Mouse (Mus musculus) MEL (cell line): Measurements from ENCODE around the gene Sox21. TPM values are rescaled to one million over a fixed set of nuclear protein-coding genes. Genes with fewer than 3 reads are reported as not detected.

Experiments
- DNase-seq: peaks from one replicate; pipeline ENCODE4 v3.0.0; 2011; ENCODE audit warnings: low read depth, low spot score
- H3K27ac ChIP-seq: 2 replicates; pipeline ENCODE4 v1.5.1; 2012; ENCODE audit warnings: low read depth, mild to moderate bottlenecking, control low read depth, low read length, moderate library complexity; ENCODE audit not compliant: control insufficient read depth
- H3K27me3 ChIP-seq, 2 experiments: fragments of 150-350 bp in 1 of 2; sonication (generic) in 1 of 2; 2 replicates each; pipeline ENCODE4 v1.6.1; 2012; ENCODE audit warnings: low read length in 2 of 2, mild to moderate bottlenecking in 2 of 2, improper control_type of control experiment in 1 of 2, moderate library complexity in 1 of 2; ENCODE audit not compliant: insufficient read depth in 2 of 2, control insufficient read depth in 1 of 2
- H3K36me3 ChIP-seq, 2 experiments: 2 replicates each; pipeline ENCODE4 v1.6.1; 2012 to 2014; ENCODE audit warnings: low read length in 2 of 2, improper control_type of control experiment in 1 of 2, inconsistent platforms in 1 of 2, mild to moderate bottlenecking in 1 of 2; ENCODE audit not compliant: insufficient read depth in 2 of 2, control insufficient read depth in 1 of 2
- H3K4me1 ChIP-seq, 2 experiments: fragments of 150-350 bp in 1 of 2; sonication (generic) in 1 of 2; 2 replicates each; pipeline ENCODE4 v1.6.1; 2012; ENCODE audit warnings: low read length in 2 of 2, improper control_type of control experiment in 1 of 2, mild to moderate bottlenecking in 1 of 2; ENCODE audit not compliant: insufficient read depth in 2 of 2, control insufficient read depth in 1 of 2
- H3K4me3 ChIP-seq, 2 experiments: fragments of 150-350 bp in 1 of 2; sonication (generic) in 1 of 2; 2 replicates each; pipeline ENCODE4 v1.5.1; 2012; ENCODE audit warnings: low read depth in 2 of 2, low read length in 2 of 2, mild to moderate bottlenecking in 2 of 2, moderate library complexity in 2 of 2, control low read depth in 1 of 2, improper control_type of control experiment in 1 of 2; ENCODE audit not compliant: control insufficient read depth in 1 of 2, insufficient read depth in 1 of 2
- H3K79me2 ChIP-seq: 2 replicates; pipeline ENCODE4 v1.6.1; 2012; ENCODE audit warnings: mild to moderate bottlenecking, low read length, moderate library complexity; ENCODE audit not compliant: control insufficient read depth, poor library complexity, insufficient read depth
- H3K9ac ChIP-seq: 2 replicates; pipeline ENCODE4 v1.6.1; 2012; ENCODE audit warnings: low read depth, mild to moderate bottlenecking, control low read depth, low read length, moderate library complexity; ENCODE audit not compliant: control insufficient read depth, poor library complexity, severe bottlenecking
- H3K9me3 ChIP-seq: fragments of 150-350 bp; sonication (generic); replicated peaks from 2 replicates; pipeline ENCODE4 v1.6.1; 2012; ENCODE audit warnings: mild to moderate bottlenecking, low read length, improper control_type of control experiment, moderate library complexity; ENCODE audit not compliant: insufficient read depth
- CTCF ChIP-seq, 3 experiments: IDR thresholded peaks in 2 of 3; conservative IDR thresholded peaks in 1 of 3; 2 replicates each; pipeline ENCODE4 v1.5.1; 2011 to 2012; ENCODE audit warnings: low read length in 3 of 3, low read depth in 2 of 3, mild to moderate bottlenecking in 2 of 3, improper control_type of control experiment in 1 of 3, inconsistent platforms in 1 of 3, mixed read lengths in 1 of 3, moderate library complexity in 1 of 3; ENCODE audit not compliant: control insufficient read depth in 1 of 3, insufficient read depth in 1 of 3, poor library complexity in 1 of 3, severe bottlenecking in 1 of 3
- E2F4 ChIP-seq: IDR thresholded peaks from 2 replicates; pipeline ENCODE4 v1.6.1; 2011; ENCODE audit warnings: low read depth, low read length, improper control_type of control experiment, borderline replicate concordance
- ETS1 ChIP-seq: IDR thresholded peaks from 2 replicates; pipeline ENCODE4 v1.6.1; 2012; ENCODE audit warnings: low read depth, mild to moderate bottlenecking, inconsistent platforms, low read length, improper control_type of control experiment, moderate library complexity
- GATA1 ChIP-seq: IDR thresholded peaks from 2 replicates; pipeline ENCODE4 v1.6.1; 2011; ENCODE audit warnings: low read depth, low read length, improper control_type of control experiment
- KAT2A ChIP-seq: conservative IDR thresholded peaks from 2 replicates; pipeline ENCODE4 v1.6.1; 2012; ENCODE audit warnings: low read depth, low read length, improper control_type of control experiment, inconsistent platforms
- MAFK ChIP-seq: IDR thresholded peaks from 2 replicates; pipeline ENCODE4 v1.6.1; 2011; ENCODE audit warnings: low read depth, mild to moderate bottlenecking, low read length, improper control_type of control experiment, borderline replicate concordance
- MEF2A ChIP-seq: IDR thresholded peaks from 2 replicates; pipeline ENCODE4 v1.6.1; 2014; ENCODE audit warnings: low read depth, mild to moderate bottlenecking, inconsistent platforms, low read length, improper control_type of control experiment; ENCODE audit not compliant: poor library complexity, insufficient replicate concordance, severe bottlenecking; ENCODE audit errors: extremely low read depth
- MXI1 ChIP-seq: IDR thresholded peaks from 2 replicates; pipeline ENCODE4 v1.6.1; 2011; ENCODE audit warnings: mild to moderate bottlenecking, low read depth, low read length, improper control_type of control experiment
- NELFE ChIP-seq: IDR thresholded peaks from 2 replicates; pipeline ENCODE4 v1.6.1; 2011; ENCODE audit warnings: low read depth, low read length, improper control_type of control experiment
- NRF1 ChIP-seq: IDR thresholded peaks from 2 replicates; pipeline ENCODE4 v1.6.1; 2014; ENCODE audit warnings: low read depth, mild to moderate bottlenecking, inconsistent platforms, low read length, improper control_type of control experiment, moderate library complexity; ENCODE audit not compliant: poor library complexity, insufficient read depth, severe bottlenecking
- TAL1 ChIP-seq: IDR thresholded peaks from 2 replicates; pipeline ENCODE4 v1.6.1; 2012; ENCODE audit warnings: mild to moderate bottlenecking, inconsistent platforms, low read length, moderate library complexity, mixed read lengths
- TCF12 ChIP-seq: IDR thresholded peaks from 2 replicates; pipeline ENCODE4 v1.6.1; 2014; ENCODE audit warnings: low read depth, mild to moderate bottlenecking, inconsistent platforms, low read length, improper control_type of control experiment, moderate library complexity
- UBTF ChIP-seq: IDR thresholded peaks from 2 replicates; pipeline ENCODE4 v1.6.1; 2012; ENCODE audit warnings: low read depth, mild to moderate bottlenecking, inconsistent platforms, low read length, improper control_type of control experiment, moderate library complexity, borderline replicate concordance; ENCODE audit not compliant: insufficient read depth
- USF1 ChIP-seq: IDR thresholded peaks from 2 replicates; pipeline ENCODE4 v1.6.1; 2014; ENCODE audit warnings: low read depth, mild to moderate bottlenecking, inconsistent platforms, low read length, improper control_type of control experiment, moderate library complexity
- ZC3H11A ChIP-seq: IDR thresholded peaks from 2 replicates; pipeline ENCODE4 v1.6.1; 2012; ENCODE audit warnings: low read depth, mild to moderate bottlenecking, inconsistent platforms, low read length, improper control_type of control experiment
- ZKSCAN1 ChIP-seq: IDR thresholded peaks from 2 replicates; pipeline ENCODE4 v1.6.1; 2012; ENCODE audit warnings: low read depth, mild to moderate bottlenecking, inconsistent platforms, low read length, improper control_type of control experiment, moderate library complexity
- ZNF384 ChIP-seq: IDR thresholded peaks from 2 replicates; pipeline ENCODE4 v1.6.1; 2012; ENCODE audit warnings: low read depth, mild to moderate bottlenecking, inconsistent platforms, low read length, improper control_type of control experiment
- polyA plus RNA-seq, 2 experiments: library from polyadenylated mRNA; stranded (reverse) in 1 of 2; unstranded in 1 of 2; fragments of >175 nt in 1 of 2; fragments of >200 nt in 1 of 2; gene quantifications; 2 replicates each; pipeline versions ENCODE4 v1.2.1 to v1.2.4; 2012; ENCODE audit warnings: low replicate concordance in 2 of 2, low read depth in 1 of 2; ENCODE audit not compliant: insufficient read length in 2 of 2, insufficient read depth in 1 of 2, missing spikeins in 1 of 2
- total RNA-seq: library from RNA; depleted of rRNA; stranded (reverse); fragments of 300-350 nt; gene quantifications from 2 replicates; pipeline ENCODE4 v1.2.3, GENCODE M21; 2012

Sox21 gene
- total and polyA plus RNA-seq, 3 experiments = not detected

DNA sequence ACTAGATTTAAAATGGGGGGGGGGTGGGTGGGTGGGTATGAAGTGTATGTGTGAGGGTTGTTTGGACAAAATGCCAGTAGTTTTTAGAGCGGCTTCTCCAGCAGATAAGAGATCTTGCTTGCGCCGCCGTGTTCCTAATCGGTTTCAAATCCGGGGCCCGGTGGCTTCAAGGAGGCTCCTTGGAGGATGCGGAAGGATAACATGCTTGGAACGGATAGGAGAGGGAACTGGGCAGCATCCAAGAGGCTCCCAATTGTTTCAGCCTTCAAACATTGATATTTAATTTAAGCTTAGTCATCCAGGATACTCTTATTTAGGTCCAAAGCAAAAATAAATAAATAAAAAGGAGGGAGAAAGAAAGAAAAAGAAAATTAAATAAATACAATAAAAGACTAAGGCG lies 43.2 kb downstream of the Sox21 start:
- Histone ChIP-seq H3K36me3 (peaks cover 0 to 10% of the 10 kb centered on the region in 2 experiments; a peak in 2 of 4 replicates), H3K9me3 (no peaks in the 10 kb centered on the region), H3K27ac (no peak overlapping the region), H3K27me3 (no peaks in the 10 kb centered on the region), H3K79me2 (no peaks in the 10 kb centered on the region), H3K4me3 (no peak overlapping the region), H3K4me1 (peaks cover 5 to 9% of the 10 kb centered on the region in 2 experiments; a peak in 3 of 4 replicates), H3K9ac (no peak overlapping the region)
- TF ChIP-seq UBTF (no peak), TAL1 (no peak), NELFE (no peak), KAT2A (no peak), E2F4 (no peak), MXI1 (no peak), MEF2A (no peak), USF1 (no peak), TCF12 (no peak), NRF1 (no peak), GATA1 (no peak)
- DNase-seq = no peak

DNA sequence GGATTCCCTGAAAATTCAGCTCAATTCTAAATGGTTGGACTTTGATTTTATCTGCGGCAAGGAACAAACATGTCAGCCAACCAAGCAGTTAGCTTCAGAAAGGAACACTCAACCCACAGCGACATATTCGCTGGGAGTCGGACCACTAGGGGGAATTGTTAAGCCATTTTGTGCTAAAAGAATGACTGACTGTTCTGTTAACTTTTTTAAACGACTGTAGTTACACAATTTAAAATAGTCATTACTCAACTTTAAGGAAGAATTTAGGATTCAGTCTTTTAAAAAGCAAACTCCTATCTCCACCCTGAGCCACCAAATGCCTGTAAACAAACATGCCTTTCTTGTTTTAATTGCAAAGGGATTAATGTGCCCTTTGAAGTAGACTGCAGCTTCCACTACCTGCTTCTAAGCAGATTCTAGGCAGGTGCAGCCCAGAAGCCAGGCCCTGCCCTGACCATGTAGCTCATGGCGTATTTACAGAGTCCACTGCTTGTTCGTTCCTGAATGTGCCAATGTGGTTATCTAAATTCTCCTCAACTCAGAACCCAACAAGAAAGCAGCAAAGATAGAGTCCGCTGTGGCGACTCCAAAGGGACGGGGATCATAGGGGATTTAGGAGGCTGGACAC lies 43.7 kb downstream of the Sox21 start:
- H3K27ac ChIP-seq = no peak overlapping the region
- H3K36me3 ChIP-seq = peaks cover 0 to 10% of the 10 kb centered on the region in 2 experiments; a peak in 2 of 4 replicates
- H3K4me3 ChIP-seq = no peak overlapping the region
- no peaks in the 10 kb centered on the region for H3K9me3 ChIP-seq
- no peak for DNase-seq
- no peak overlapping the region for H3K9ac ChIP-seq
- TF ChIP-seq CTCF (IDR thresholded peaks at IDR 0.05 in 2 of 3, conservative IDR thresholded peaks at IDR 0.05 in 1 of 3; ENCODE audit: control insufficient read depth in 1 of 3, insufficient read depth in 1 of 3, low read depth in 2 of 3, low read length in 3 of 3, poor library complexity in 1 of 3, severe bottlenecking in 1 of 3) (no peak), ZC3H11A (no peak)
- no peaks in the 10 kb centered on the region for H3K79me2 ChIP-seq
- peaks cover 5 to 9% of the 10 kb centered on the region in 2 experiments; a peak in 3 of 4 replicates for H3K4me1 ChIP-seq
- no peaks in the 10 kb centered on the region for H3K27me3 ChIP-seq

DNA sequence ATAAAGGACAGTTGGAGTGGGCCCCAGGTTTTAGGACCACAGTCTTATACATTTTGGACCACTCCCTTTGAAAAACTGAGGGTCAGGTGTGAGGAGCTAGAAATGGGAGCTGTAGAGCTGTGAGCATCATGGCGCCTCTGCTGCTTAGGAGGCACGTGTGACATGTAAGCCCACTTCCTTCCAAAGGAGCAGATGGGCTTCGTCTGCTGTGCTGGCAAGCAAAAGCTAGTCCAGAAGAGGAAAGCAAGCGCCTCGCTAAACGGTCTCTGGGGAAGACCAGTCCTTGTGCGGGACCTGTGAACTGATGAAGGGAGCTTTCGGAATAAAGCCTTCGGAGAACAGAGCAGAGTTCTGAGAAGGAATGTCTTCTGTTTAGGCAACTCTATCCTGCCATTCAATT lies 45.4 kb downstream of the Sox21 start:
- Histone ChIP-seq H3K79me2 (no peaks in the 10 kb centered on the region), H3K27ac (no peak overlapping the region), H3K9ac (no peak overlapping the region), H3K4me1 (peaks cover 0 to 2% of the 10 kb centered on the region in 2 experiments; a peak in 2 of 4 replicates), H3K9me3 (no peaks in the 10 kb centered on the region), H3K36me3 (peaks cover 0 to 4% of the 10 kb centered on the region in 2 experiments; a peak in 2 of 4 replicates), H3K27me3 (no peaks in the 10 kb centered on the region), H3K4me3 (no peak overlapping the region)
- DNase-seq = no peak
- TF ChIP-seq ZC3H11A (no peak), ZKSCAN1 (no peak), ZNF384 (no peak), TAL1 (no peak), MAFK (no peak), ETS1 (no peak), CTCF (IDR thresholded peaks at IDR 0.05 in 2 of 3, conservative IDR thresholded peaks at IDR 0.05 in 1 of 3; ENCODE audit: control insufficient read depth in 1 of 3, insufficient read depth in 1 of 3, low read depth in 2 of 3, low read length in 3 of 3, poor library complexity in 1 of 3, severe bottlenecking in 1 of 3) (no peak)
